Comparison of ENCODE assay signal across 21 mouse cellular contexts in the genomic region with DNA sequence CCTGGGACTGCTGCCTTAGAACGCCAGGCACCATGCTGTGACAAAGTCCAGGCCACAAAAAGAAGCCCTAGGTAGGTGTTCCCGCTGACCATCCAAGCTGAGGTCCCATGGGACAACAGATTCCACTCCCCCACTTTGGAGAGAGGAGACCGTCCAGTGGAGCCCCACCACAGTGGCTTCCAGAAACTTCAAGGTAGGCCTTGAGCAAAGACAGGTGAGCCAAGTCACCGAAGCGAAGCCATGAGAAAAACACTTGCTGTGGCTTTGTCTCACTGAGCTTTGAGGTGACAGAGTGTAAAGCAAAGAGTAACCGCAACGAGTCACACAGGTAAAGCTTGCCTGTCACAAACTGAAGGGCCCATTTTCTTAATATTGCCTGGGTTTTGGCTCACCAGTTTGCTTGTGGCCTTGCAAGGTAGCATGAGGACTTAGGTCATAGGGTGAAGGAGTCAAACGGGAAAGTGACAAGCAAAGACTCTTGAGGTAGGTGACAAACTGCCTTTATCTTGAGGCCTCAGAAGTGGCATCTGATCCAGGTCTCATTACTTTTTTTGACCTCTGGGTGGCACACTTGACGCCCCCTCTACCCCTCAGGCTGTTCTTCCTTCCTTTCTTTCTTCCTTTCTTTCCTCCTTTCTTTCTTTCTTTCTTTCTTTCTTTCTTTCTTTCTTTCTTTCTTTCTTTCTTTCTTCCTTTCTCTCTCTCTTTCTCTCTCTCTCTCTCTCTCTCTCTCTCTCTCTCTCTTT.
DNase-seq lines count a peak whose midpoint lies in the region; ATAC-seq and TF ChIP-seq lines count a peak whose summit lies in the region.
"Had no signal": no experiment of that assay in that cellular context is flagged by ENCODE, and none has a peak within 500 bp of the region (broad histone marks: within the 10 kb centered on the region; RNA-seq: fewer than 3 reads in every experiment).

No protein-coding gene starts in this region.

- no peak overlapping the region for H3K9ac ChIP-seq in kidney, embryonic 16.5 days (replicated peaks; ENCODE audit: low read length)
- H3K9ac ChIP-seq: embryonic facial prominence, embryonic 15.5 days; heart, embryonic 15.5 days; hindbrain, embryonic 15.5 days; limb, embryonic 13.5 days; liver, embryonic 13.5 days; lung, embryonic 15.5 days had no signal

- 0 out of 2 replicates have a peak, but pooled peaks have one; percentile 45 for ATAC-seq in common myeloid progenitor, adult 5-6 weeks (replicated peaks; ENCODE audit: low read depth, poor library complexity, severe bottlenecking)
- ATAC-seq in kidney, embryonic 16.5 days (ENCODE audit: low FRiP score, low TSS enrichment): no peak
- ATAC-seq: forebrain, embryonic 16.5 days had no signal

- WGBS in kidney, embryonic 16.5 days: 71% methylated on average over 9 of the region's 9 CpGs

- DNase-seq in heart, adult 11 months: peak; percentile 88
- DNase-seq in heart, postnatal 4 days: no peak
- DNase-seq in layer of hippocampus, adult 2 months (ENCODE audit: low spot score in 2 of 2): no peak
- DNase-seq in layer of hippocampus, postnatal 14 days (ENCODE audit: low spot score in 2 of 2): no peak
- DNase-seq in left cerebral cortex, postnatal 10 days (ENCODE audit: extremely low spot score in 1 of 2, low spot score in 2 of 2): no peak
- DNase-seq: cerebellum, adult 8-10 months; gastrocnemius, postnatal 10 days; kidney, adult 18-20 months; kidney, postnatal 10 days; liver, embryonic 13.5 days; lung, postnatal 4 days; thymus, adult 2 months had no signal

- H3K27ac ChIP-seq in layer of hippocampus, adult 2 months: no peak overlapping the region
- H3K27ac ChIP-seq in kidney, embryonic 16.5 days (ENCODE audit: low read length): no peak overlapping the region
- H3K27ac ChIP-seq: embryonic facial prominence, embryonic 15.5 days; heart, embryonic 15.5 days; hindbrain, embryonic 15.5 days; limb, embryonic 13.5 days; liver, embryonic 13.5 days; lung, embryonic 15.5 days; midbrain, embryonic 10.5 days had no signal

- TF ChIP-seq CTCF in layer of hippocampus, adult 2 months (conservative IDR thresholded peaks at IDR 0.05): peak; percentile 36

- no peak overlapping the region for H3K4me3 ChIP-seq in layer of hippocampus, adult 2 months
- no peak overlapping the region for H3K4me3 ChIP-seq in kidney, embryonic 16.5 days (ENCODE audit: low read length)
- H3K4me3 ChIP-seq: embryonic facial prominence, embryonic 15.5 days; heart, embryonic 15.5 days; hindbrain, embryonic 15.5 days; limb, embryonic 13.5 days; liver, embryonic 13.5 days; lung, embryonic 15.5 days; midbrain, embryonic 10.5 days had no signal

- no peaks in the 10 kb centered on the region for H3K36me3 ChIP-seq in kidney, embryonic 16.5 days (ENCODE audit: insufficient read depth, low read length)
- H3K36me3 ChIP-seq: embryonic facial prominence, embryonic 15.5 days; heart, embryonic 15.5 days; hindbrain, embryonic 15.5 days; liver, embryonic 13.5 days; lung, embryonic 15.5 days; midbrain, embryonic 10.5 days had no signal

- intact Hi-C loops in left cerebral cortex, postnatal 10 days (cut with DNase I): no loop called here

- no peaks in the 10 kb centered on the region for H3K9me3 ChIP-seq in kidney, embryonic 16.5 days (ENCODE audit: low read length)
- H3K9me3 ChIP-seq: embryonic facial prominence, embryonic 15.5 days; heart, embryonic 15.5 days; hindbrain, embryonic 15.5 days; limb, embryonic 13.5 days; liver, embryonic 13.5 days; lung, embryonic 15.5 days; midbrain, embryonic 10.5 days had no signal

- no peak overlapping the region for H3K4me2 ChIP-seq in kidney, embryonic 16.5 days (replicated peaks; ENCODE audit: low read depth, low read length)
- H3K4me2 ChIP-seq: embryonic facial prominence, embryonic 15.5 days; heart, embryonic 15.5 days; hindbrain, embryonic 15.5 days; limb, embryonic 13.5 days; liver, embryonic 13.5 days; lung, embryonic 15.5 days had no signal

- no peaks in the 10 kb centered on the region for H3K4me1 ChIP-seq in kidney, embryonic 16.5 days (ENCODE audit: insufficient read depth, low read length)
- H3K4me1 ChIP-seq: embryonic facial prominence, embryonic 15.5 days; heart, embryonic 15.5 days; hindbrain, embryonic 15.5 days; limb, embryonic 13.5 days; liver, embryonic 13.5 days; lung, embryonic 15.5 days; midbrain, embryonic 10.5 days had no signal

- H3K27me3 ChIP-seq in kidney, embryonic 16.5 days (ENCODE audit: insufficient read depth, low read length): no peaks in the 10 kb centered on the region
- H3K27me3 ChIP-seq: embryonic facial prominence, embryonic 15.5 days; heart, embryonic 15.5 days; hindbrain, embryonic 15.5 days; limb, embryonic 13.5 days; liver, embryonic 13.5 days; lung, embryonic 15.5 days had no signal
